Mouse (Mus musculus): ENCODE data around the gene Atg4a-ps. TPM values are rescaled to one million over a fixed set of nuclear protein-coding genes. Genes with fewer than 3 reads are reported as not detected.

The Atg4a-ps gene
- total RNA-seq, 2 experiments from 2014 or later = 0.13 to 0.92 TPM

Other genes with a start within 250 kb of the Atg4a-ps start
- not detected in 2 replicates for gene Syt6, start 70.8 kb downstream of the Atg4a-ps start, total RNA-seq (2015)
- 0.20 TPM in 1 of 2 replicates, not detected in the other for gene Syt6, start 70.8 kb downstream of the Atg4a-ps start, total RNA-seq (2017)
- 0.25 and 1.3 TPM in 2 replicates for gene Olfml3, start 91.9 kb upstream of the Atg4a-ps start, total RNA-seq (2015)
- gene Olfml3, start 91.9 kb upstream of the Atg4a-ps start, total RNA-seq (2017) = 0.57 and 0.59 TPM in 2 replicates
- gene Gm10964, start 93.3 kb upstream of the Atg4a-ps start, total RNA-seq (2015) = not detected in 2 replicates
- gene Gm10964, start 93.3 kb upstream of the Atg4a-ps start, total RNA-seq (2017) = not detected in 2 replicates
- 287 and 324 TPM in 2 replicates for gene Hipk1, start 145.5 kb upstream of the Atg4a-ps start, total RNA-seq (2015)
- 142 and 182 TPM in 2 replicates for gene Hipk1, start 145.5 kb upstream of the Atg4a-ps start, total RNA-seq (2017)
- 33.1 and 37.1 TPM in 2 replicates for gene Dclre1b, start 163.4 kb upstream of the Atg4a-ps start, total RNA-seq (2015)
- 23.4 and 24.5 TPM in 2 replicates for gene Dclre1b, start 163.4 kb upstream of the Atg4a-ps start, total RNA-seq (2017)
- 19.2 and 20.2 TPM in 2 replicates for gene Ap4b1, start 163.5 kb upstream of the Atg4a-ps start, total RNA-seq (2015)
- gene Ap4b1, start 163.5 kb upstream of the Atg4a-ps start, total RNA-seq (2017) = 17.8 TPM in 2 replicates
- 0.32 and 0.45 TPM in 2 replicates for gene Gm43064, start 163.5 kb upstream of the Atg4a-ps start, total RNA-seq (2015)
- gene Gm43064, start 163.5 kb upstream of the Atg4a-ps start, total RNA-seq (2017) = not detected in 2 replicates
- 0.30 and 0.76 TPM in 2 replicates for gene Bcl2l15, start 186.5 kb upstream of the Atg4a-ps start, total RNA-seq (2015)
- 0.22 and 2.5 TPM in 2 replicates for gene Bcl2l15, start 186.5 kb upstream of the Atg4a-ps start, total RNA-seq (2017)
- gene Ptpn22, start 213.7 kb upstream of the Atg4a-ps start, total RNA-seq (2015) = 140 and 154 TPM in 2 replicates
- 84.6 and 105 TPM in 2 replicates for gene Ptpn22, start 213.7 kb upstream of the Atg4a-ps start, total RNA-seq (2017)

Data from megakaryocyte, adult 5-6 weeks (primary cell).